ENCODE assay signal across 25 mouse cellular contexts in genomic region chr3:127831079-127831478, GRCm38 (mm10). TPM values are rescaled to one million over a fixed set of nuclear protein-coding genes. Genes with fewer than 3 reads are reported as not detected.
DNase-seq lines count a peak whose midpoint lies in the region; ATAC-seq and TF ChIP-seq lines count a peak whose summit lies in the region.
"Had no signal": no experiment of that assay in that cellular context is flagged by ENCODE, and none has a peak within 500 bp of the region (broad histone marks: within the 10 kb centered on the region; RNA-seq: fewer than 3 reads in every experiment).

No protein-coding gene starts in this region.

- no peak for DNase-seq in liver, postnatal 0 days
- DNase-seq in liver, embryonic 11.5 days (ENCODE audit: low spot score), result no peak
- DNase-seq in G1E (ENCODE audit: low spot score), result peak; percentile 20
- DNase-seq in layer of hippocampus, adult 11-12 months (ENCODE audit: low spot score), result no peak
- DNase-seq in urinary bladder, postnatal 36 days (ENCODE audit: low spot score in 2 of 2), result no peak
- DNase-seq: cerebellum, adult 11 months; cerebellum, adult 9-11 months; gastrocnemius, postnatal 25 days; heart, adult 2 months; kidney, adult 9 months; kidney, postnatal 25 days; layer of hippocampus, adult 9-11 months; left cerebral cortex, postnatal 4 days; lung, postnatal 4 days; thymus, postnatal 4 days had no signal

- no peaks in the 10 kb centered on the region for H3K9me3 ChIP-seq in liver, postnatal 0 days (ENCODE audit: low read length)
- no peaks in the 10 kb centered on the region for H3K9me3 ChIP-seq in liver, embryonic 11.5 days (ENCODE audit: control insufficient read depth, low read length)
- no peaks in the 10 kb centered on the region for H3K9me3 ChIP-seq in G1E (replicated peaks)
- H3K9me3 ChIP-seq: embryonic facial prominence, embryonic 10.5 days; hindbrain, embryonic 13.5 days; limb, embryonic 15.5 days; liver, embryonic 15.5 days had no signal

- 40% methylated on average over 6 of the region's 6 CpGs for WGBS in liver, postnatal 0 days (ENCODE audit: insufficient replicate concordance)
- WGBS in liver, embryonic 11.5 days, result 60% methylated on average over 6 of the region's 6 CpGs

- H3K36me3 ChIP-seq in liver, postnatal 0 days (replicated peaks; ENCODE audit: insufficient read depth, low read length), result 0 out of 2 replicates have a peak, but pooled peaks cover 11% of the 10 kb centered on the region
- no peaks in the 10 kb centered on the region for H3K36me3 ChIP-seq in liver, embryonic 11.5 days (ENCODE audit: control insufficient read depth, insufficient read depth, low read length)
- peaks cover 65% of the 10 kb centered on the region for H3K36me3 ChIP-seq in G1E (replicated peaks)
- H3K36me3 ChIP-seq: limb, embryonic 15.5 days had no signal

- no peak for ATAC-seq in liver, postnatal 0 days
- no peak for ATAC-seq in liver, embryonic 11.5 days (replicated peaks; ENCODE audit: low FRiP score)
- peak; percentile 55 for ATAC-seq in G1E (ENCODE audit: extremely low read depth, insufficient number of reproducible peaks, low FRiP score, poor library complexity, severe bottlenecking)
- peak; percentile 87 to 92 for ATAC-seq in hematopoietic stem cell, adult 5-6 weeks (replicated peaks in 1 of 2; ENCODE audit: insufficient read depth in 1 of 2, low FRiP score in 2 of 2, low TSS enrichment in 1 of 2, low read depth in 1 of 2, poor library complexity in 2 of 2, severe bottlenecking in 2 of 2)
- peak; percentile 76 for ATAC-seq in megakaryocyte progenitor cell, adult 5-6 weeks (replicated peaks; ENCODE audit: poor library complexity)
- ATAC-seq: Patski had no signal

- H3K27ac ChIP-seq in liver, postnatal 0 days (ENCODE audit: low read depth), result no peak overlapping the region
- H3K27ac ChIP-seq in liver, embryonic 11.5 days (ENCODE audit: low read depth, low read length), result no peak overlapping the region
- H3K27ac ChIP-seq: embryonic facial prominence, embryonic 10.5 days; heart, adult 2 months; hindbrain, embryonic 13.5 days; left cerebral cortex, adult 2 months; limb, embryonic 15.5 days; liver, embryonic 15.5 days had no signal

- TF ChIP-seq CTCF in liver, postnatal 0 days (IDR thresholded peaks at IDR 0.05; ENCODE audit: low read depth), result peak; percentile 8; the same call in 1 of the 2 replicates
- TF ChIP-seq CTCF in G1E (IDR thresholded peaks at IDR 0.05; ENCODE audit: low read depth, low read length), result no peak

- H3K4me1 ChIP-seq in liver, postnatal 0 days (ENCODE audit: insufficient read depth), result peaks cover 8% of the 10 kb centered on the region; the same call in 1 of the 2 replicates
- H3K4me1 ChIP-seq in liver, embryonic 11.5 days (replicated peaks; ENCODE audit: control insufficient read depth, insufficient read depth, low read length), result peaks cover 6% of the 10 kb centered on the region; the same call in 1 of the 2 replicates
- H3K4me1 ChIP-seq in G1E (ENCODE audit: insufficient read depth, low read depth, low read length), result peaks cover 60% of the 10 kb centered on the region

- H3K27me3 ChIP-seq in liver, postnatal 0 days (ENCODE audit: insufficient read depth, low read length), result no peaks in the 10 kb centered on the region
- no peaks in the 10 kb centered on the region for H3K27me3 ChIP-seq in liver, embryonic 11.5 days (replicated peaks; ENCODE audit: control insufficient read depth, insufficient read depth, low read length)
- no peaks in the 10 kb centered on the region for H3K27me3 ChIP-seq in G1E (ENCODE audit: insufficient read depth, low read length)
- H3K27me3 ChIP-seq: hindbrain, embryonic 13.5 days; limb, embryonic 15.5 days; liver, embryonic 15.5 days; Patski had no signal

- no peak overlapping the region for H3K4me3 ChIP-seq in liver, postnatal 0 days (ENCODE audit: low read depth, low read length)
- H3K4me3 ChIP-seq in liver, embryonic 11.5 days (ENCODE audit: low read depth, low read length), result no peak overlapping the region
- H3K4me3 ChIP-seq in G1E (ENCODE audit: low read depth, low read length), result no peak overlapping the region; the same call in 1 of the 2 replicates
- H3K4me3 ChIP-seq: embryonic facial prominence, embryonic 10.5 days; heart, adult 2 months; hindbrain, embryonic 13.5 days; left cerebral cortex, adult 2 months; limb, embryonic 15.5 days; liver, embryonic 15.5 days had no signal

- H3K4me2 ChIP-seq in liver, postnatal 0 days (ENCODE audit: low read depth, low read length), result no peak overlapping the region
- H3K4me2 ChIP-seq in liver, embryonic 11.5 days, result no peak overlapping the region
- H3K4me2 ChIP-seq: hindbrain, embryonic 13.5 days; limb, embryonic 15.5 days; liver, embryonic 15.5 days; midbrain, embryonic 11.5 days had no signal

- H3K9ac ChIP-seq in liver, postnatal 0 days (replicated peaks), result no peak overlapping the region
- H3K9ac ChIP-seq in liver, embryonic 11.5 days (ENCODE audit: low read depth, low read length), result no peak overlapping the region
- H3K9ac ChIP-seq: hindbrain, embryonic 13.5 days; limb, embryonic 15.5 days; liver, embryonic 15.5 days had no signal

- no peak for TF ChIP-seq EP300 in liver, postnatal 0 days (IDR thresholded peaks at IDR 0.05; ENCODE audit: low read depth)

RNA-seq across cellular contexts. Expression of gene Ap1ar, which starts 6.2 kb away (rescaled TPM):
- polyA plus RNA-seq in liver, postnatal 0 days (2015; fragmentation: Nextera tagmentation; extraction: Ambion mirVana), result 11.1 and 12.9 TPM in 2 replicates
- 55.7 and 55.8 TPM in 2 replicates for polyA plus RNA-seq in liver, embryonic 11.5 days (2014; fragmentation: Nextera tagmentation; extraction: Ambion mirVana)
- total RNA-seq in G1E (2014; fragmentation: Nextera tagmentation), result 69.0 and 95.0 TPM in 2 replicates
- 69.1 and 72.0 TPM in 2 replicates for total RNA-seq in G1E (2017)
- polyA plus RNA-seq in G1E (2012), result 118 and 121 TPM in 2 replicates
- total RNA-seq in hematopoietic stem cell, adult 5-6 weeks (2017), result 57.0 and 85.6 TPM in 2 replicates
- total RNA-seq in megakaryocyte progenitor cell, adult 5-6 weeks (2015), result 60.0 and 69.6 TPM in 2 replicates
- 56.3 and 71.7 TPM in 2 replicates for total RNA-seq in megakaryocyte progenitor cell, adult 5-6 weeks (2017)

RNA-seq across cellular contexts. Expression of gene Tifa, which starts 41.5 kb away (rescaled TPM):
- polyA plus RNA-seq in liver, postnatal 0 days (2015; fragmentation: Nextera tagmentation; extraction: Ambion mirVana), result 20.2 and 21.2 TPM in 2 replicates
- polyA plus RNA-seq in liver, embryonic 11.5 days (2014; fragmentation: Nextera tagmentation; extraction: Ambion mirVana), result 13.4 and 14.3 TPM in 2 replicates
- total RNA-seq in G1E (2014; fragmentation: Nextera tagmentation), result 19.5 and 20.1 TPM in 2 replicates
- total RNA-seq in G1E (2017), result 6.2 and 7.4 TPM in 2 replicates
- 11.5 and 12.8 TPM in 2 replicates for polyA plus RNA-seq in G1E (2012)
- total RNA-seq in hematopoietic stem cell, adult 5-6 weeks (2017), result 33.6 and 34.1 TPM in 2 replicates
- total RNA-seq in megakaryocyte progenitor cell, adult 5-6 weeks (2015), result 56.4 and 60.7 TPM in 2 replicates
- total RNA-seq in megakaryocyte progenitor cell, adult 5-6 weeks (2017), result 53.6 and 57.0 TPM in 2 replicates
- total RNA-seq: ES-E14 had no signal

RNA-seq across cellular contexts. Expression of gene Alpk1, which starts 50.8 kb away (rescaled TPM):
- polyA plus RNA-seq in liver, postnatal 0 days (2015; fragmentation: Nextera tagmentation; extraction: Ambion mirVana), result 0.25 and 0.39 TPM in 2 replicates
- polyA plus RNA-seq in liver, embryonic 11.5 days (2014; fragmentation: Nextera tagmentation; extraction: Ambion mirVana), result 0.92 and 1.1 TPM in 2 replicates
- total RNA-seq in G1E (2014; fragmentation: Nextera tagmentation), result not detected in 2 replicates
- 0.11 TPM in 1 of 2 replicates, not detected in the other for total RNA-seq in G1E (2017)
- 0.01 TPM in 1 of 2 replicates, not detected in the other for polyA plus RNA-seq in G1E (2012)
- 9.4 and 11.0 TPM in 2 replicates for total RNA-seq in hematopoietic stem cell, adult 5-6 weeks (2017)
- total RNA-seq in megakaryocyte progenitor cell, adult 5-6 weeks (2015), result 7.1 and 10.3 TPM in 2 replicates
- 13.6 and 19.1 TPM in 2 replicates for total RNA-seq in megakaryocyte progenitor cell, adult 5-6 weeks (2017)

Comparison
In these comparisons a context has a peak if more than half of its experiments do, and no peak if none do; other contexts are left out.
1. ATAC-seq: peak in G1E (single experiment), hematopoietic stem cell, adult 5-6 weeks (2 of 2) and megakaryocyte progenitor cell, adult 5-6 weeks (single experiment); none in liver, postnatal 0 days (single experiment) and liver, embryonic 11.5 days (single experiment).